Mouse (Mus musculus) CD4-positive, CD25-positive, alpha-beta regulatory T cell (primary cell): ENCODE data around the gene Tfe3. TPM values are rescaled to one million over a fixed set of nuclear protein-coding genes. Genes with fewer than 3 reads are reported as not detected.

Experiments used
- polyA plus RNA-seq: library from polyadenylated mRNA; unstranded; fragments of 100-300 nt; shearing (Covaris generic); gene quantifications from one replicate; pipeline ENCODE4 v1.2.1, GENCODE M21; 2017

The Tfe3 gene
- 31.1 TPM for polyA plus RNA-seq

GRCm38 (mm10) chrX:7762137-7762920, at the start of gene Tfe3:
Gene Tfe3 (plus strand): TSS chrX:7762560.

DNA sequence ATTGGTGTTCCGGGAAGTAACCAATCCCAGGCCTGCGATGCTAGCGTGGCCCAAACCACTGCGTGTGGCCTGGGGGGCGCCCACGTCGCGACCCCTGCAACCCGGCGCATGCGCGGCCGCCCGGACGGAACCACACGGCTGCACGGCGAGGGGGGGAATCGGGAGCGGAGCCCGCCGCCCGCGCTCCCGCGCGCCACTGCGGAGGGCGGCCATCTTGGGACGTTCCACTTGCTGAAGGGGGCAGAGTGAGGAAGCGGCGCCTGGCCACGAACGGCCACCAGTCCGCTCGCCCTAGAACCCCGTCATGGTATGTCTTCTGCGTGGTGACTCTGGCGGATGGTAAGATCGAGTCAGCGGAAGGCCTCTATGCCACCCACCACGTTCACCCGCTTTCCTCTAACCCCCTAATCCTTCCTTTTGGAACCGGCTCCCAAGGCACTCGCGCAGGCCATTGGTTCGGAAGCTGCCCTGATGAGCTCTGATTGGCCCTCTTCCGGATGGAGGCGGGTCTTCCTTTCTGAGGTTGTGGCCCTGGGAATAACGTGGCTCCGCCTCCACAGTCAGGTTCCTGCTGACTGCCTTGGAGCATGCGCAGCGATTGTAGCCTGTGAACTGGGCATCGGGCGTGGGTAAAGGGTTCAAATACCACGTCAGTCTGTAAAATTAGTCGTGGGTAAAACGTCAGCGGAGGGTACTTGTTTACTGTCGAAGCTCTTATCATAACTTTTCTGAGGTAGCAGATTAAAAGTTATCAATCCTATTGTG, 48.0 kb upstream of the Tfe3 start, which contains the start of gene Wdr45:
TSS of gene Wdr45 (plus strand) at position 199 of the 765 bp plus-strand sequence.

DNA sequence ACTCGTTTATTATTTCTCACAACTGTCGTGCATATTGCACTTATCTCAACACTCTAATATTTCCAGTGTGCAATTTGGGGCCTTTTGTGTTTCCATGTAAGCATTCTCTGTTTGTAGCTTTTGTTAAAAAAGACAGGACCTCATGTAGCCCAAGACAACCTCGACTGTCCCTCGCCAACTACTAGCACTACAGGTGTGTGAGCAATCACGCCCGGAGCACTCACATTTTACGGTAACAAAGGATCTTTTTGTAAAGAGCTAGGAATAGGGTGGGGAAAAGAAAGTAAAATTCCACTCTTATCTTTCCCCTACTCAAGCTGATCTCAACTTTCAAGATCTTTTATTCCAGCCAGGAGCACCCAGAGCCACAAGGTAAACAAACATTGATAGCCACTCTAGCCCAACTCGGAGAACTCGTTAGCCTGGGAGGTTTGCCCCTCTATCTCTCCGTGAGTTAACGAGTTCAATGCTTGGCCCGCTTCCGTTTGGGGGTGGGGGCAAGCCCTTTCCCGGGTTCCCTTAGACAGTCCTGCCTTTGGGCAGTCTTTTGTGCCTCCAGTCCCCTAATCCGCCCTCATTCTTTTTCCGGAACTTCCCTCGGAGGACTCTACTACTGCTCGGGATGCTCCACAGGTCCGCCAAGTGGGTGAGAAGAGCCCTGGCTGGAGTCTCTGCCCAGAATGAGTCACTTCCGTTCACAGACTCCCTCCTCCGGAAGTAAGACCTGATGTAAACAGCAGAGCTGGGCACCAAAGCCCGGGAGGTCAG, 40.7 kb upstream of the Tfe3 start, which contains the start of gene Gm45208:
TSS of gene Gm45208 (plus strand) at position 732 of the 768 bp plus-strand sequence.

GRCm38 (mm10) chrX:7728215-7728921, 34.0 kb upstream of the Tfe3 start, which contains the start of gene Praf2:
Gene Praf2 (plus strand): TSS chrX:7728439.

GRCm38 (mm10) chrX:7750432-7751116, 11.8 kb upstream of the Tfe3 start, which contains the start of gene Ccdc120:
Gene Ccdc120 (minus strand): TSS chrX:7750905.

GRCm38 (mm10) chrX:7789542-7790136, 27.3 kb downstream of the Tfe3 start, which contains the start of gene Gripap1:
Gene Gripap1 (plus strand): TSS chrX:7789765.

DNA sequence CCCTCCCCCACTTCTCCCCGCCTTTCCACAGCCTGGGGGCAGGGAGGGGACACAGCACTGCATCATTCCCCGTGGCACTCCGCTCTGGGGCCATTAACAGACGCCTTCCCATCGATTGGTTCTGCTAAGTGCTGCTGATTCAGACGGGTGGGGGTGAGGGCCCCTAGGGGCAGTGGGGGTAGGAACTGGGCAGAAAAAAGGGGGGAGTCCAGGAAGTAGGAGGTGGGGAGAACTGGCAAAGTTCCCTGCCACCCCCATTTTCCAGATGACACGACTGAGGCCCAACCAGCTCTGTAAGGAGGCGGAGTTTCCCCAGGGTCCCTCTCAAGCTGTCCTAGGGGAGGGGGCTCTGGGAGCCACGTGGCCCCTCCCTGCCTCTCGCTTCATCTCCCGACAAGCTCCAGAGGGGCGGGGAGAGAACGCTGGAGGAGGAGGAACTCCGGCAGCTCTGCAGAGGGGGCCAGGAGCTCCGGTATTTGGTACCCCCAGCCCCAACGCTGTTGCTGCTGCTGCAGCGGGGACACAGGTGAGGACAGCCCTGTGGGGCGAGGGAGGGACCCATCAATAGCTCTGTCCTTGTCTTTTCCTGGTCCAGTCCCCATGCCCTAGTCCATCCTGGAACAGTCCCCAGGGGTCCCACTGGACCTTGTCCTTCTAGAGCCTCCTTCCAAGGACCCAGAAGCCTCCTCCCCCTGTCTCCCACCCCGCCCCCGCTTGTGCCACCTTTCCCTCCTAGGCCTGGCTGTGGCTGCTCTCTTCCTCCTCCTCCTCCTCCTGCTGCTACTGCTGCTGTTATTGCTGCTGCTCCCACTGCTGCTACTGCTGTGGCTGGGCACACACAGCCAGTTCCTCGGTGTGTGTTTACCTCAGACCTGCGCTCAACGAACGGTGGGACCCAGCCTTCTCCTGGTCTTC, 59.8 kb downstream of the Tfe3 start, which contains the start of gene Kcnd1:
TSS of gene Kcnd1 (plus strand) at position 425 of the 915 bp plus-strand sequence.

Other genes starting within 250 kb of the Tfe3 start
- 130 TPM for gene Foxp3, start 188.9 kb upstream of the Tfe3 start, polyA plus RNA-seq
- 22.6 TPM for gene Ppp1r3f, start 188.3 kb upstream of the Tfe3 start, polyA plus RNA-seq
- 34.2 TPM for gene Ccdc22, start 157.0 kb upstream of the Tfe3 start, polyA plus RNA-seq
- gene Cacna1f, start 155.5 kb upstream of the Tfe3 start, polyA plus RNA-seq, result 0.14 TPM
- gene Syp, start 124.1 kb upstream of the Tfe3 start, polyA plus RNA-seq, result 20.3 TPM
- 38.5 TPM for gene Prickle3, start 105.3 kb upstream of the Tfe3 start, polyA plus RNA-seq
- gene Plp2, start 91.2 kb upstream of the Tfe3 start, polyA plus RNA-seq, result 109 TPM
- not detected for gene Magix, start 81.3 kb upstream of the Tfe3 start, polyA plus RNA-seq
- 65.3 TPM for gene Gpkow, start 65.4 kb upstream of the Tfe3 start, polyA plus RNA-seq
- 77.9 TPM for gene Wdr45, start 48.2 kb upstream of the Tfe3 start, polyA plus RNA-seq
- gene Gm45208, start 40.3 kb upstream of the Tfe3 start, polyA plus RNA-seq, result 0.45 TPM
- gene Praf2, start 34.1 kb upstream of the Tfe3 start, polyA plus RNA-seq, result 26.2 TPM
- gene Ccdc120, start 11.7 kb upstream of the Tfe3 start, polyA plus RNA-seq, result not detected
- 117 TPM for gene Gripap1, start 27.2 kb downstream of the Tfe3 start, polyA plus RNA-seq
- gene Kcnd1, start 59.7 kb downstream of the Tfe3 start, polyA plus RNA-seq, result 0.73 TPM
- gene Otud5, start 78.8 kb downstream of the Tfe3 start, polyA plus RNA-seq, result 221 TPM
- 50.5 TPM for gene Pim2, start 115.7 kb downstream of the Tfe3 start, polyA plus RNA-seq
- gene Slc35a2, start 121.5 kb downstream of the Tfe3 start, polyA plus RNA-seq, result 35.8 TPM
- gene Pqbp1, start 136.7 kb downstream of the Tfe3 start, polyA plus RNA-seq, result 136 TPM
- 122 TPM for gene Timm17b, start 136.8 kb downstream of the Tfe3 start, polyA plus RNA-seq
- gene Gm10491, start 145.3 kb downstream of the Tfe3 start, polyA plus RNA-seq, result not detected
- gene Gm10490, start 147.0 kb downstream of the Tfe3 start, polyA plus RNA-seq, result not detected
- gene Pcsk1n, start 157.3 kb downstream of the Tfe3 start, polyA plus RNA-seq, result not detected
- gene Eras, start 166.0 kb downstream of the Tfe3 start, polyA plus RNA-seq, result not detected
- 15.6 TPM for gene Hdac6, start 185.3 kb downstream of the Tfe3 start, polyA plus RNA-seq
- gene Gata1, start 215.5 kb downstream of the Tfe3 start, polyA plus RNA-seq, result 58.7 TPM